Mouse (Mus musculus) c-Kit-negative CD71-positive TER-119-positive erythroid progenitor cells, embryonic 14.5 days (primary cell): ENCODE data around the gene Ell.

ENCODE experiments used
- DNase-seq: peaks from one replicate; pipeline ENCODE4 v3.0.0-alpha.2; 2013; ENCODE audit warnings: low read depth, low spot score

Gene Ell

GRCm38 (mm10) chr8:70597417-70598272, 58.4 kb downstream of the Ell start:
- DNase-seq, result no peak

GRCm38 (mm10) chr8:70598283-70598682, 59.0 kb downstream of the Ell start:
- no peak for DNase-seq

- no peak for DNase-seq
Measured at GRCm38 (mm10) chr8:70598722-70599121, 59.5 kb downstream of the Ell start.

GRCm38 (mm10) chr8:70599507-70600290, 60.4 kb downstream of the Ell start:
- DNase-seq, result no peak

- no peak for DNase-seq
Measured at GRCm38 (mm10) chr8:70600473-70601270, 61.4 kb downstream of the Ell start.

GRCm38 (mm10) chr8:70601271-70601649, 62.0 kb downstream of the Ell start:
- peak; percentile 64 for DNase-seq

GRCm38 (mm10) chr8:70602139-70602811, 63.0 kb downstream of the Ell start:
- DNase-seq, result no peak

- DNase-seq, result no peak
Measured at GRCm38 (mm10) chr8:70604558-70604957, 65.3 kb downstream of the Ell start.

GRCm38 (mm10) chr8:70605871-70606779, 66.9 kb downstream of the Ell start:
- no peak for DNase-seq

- no peak for DNase-seq
Measured at GRCm38 (mm10) chr8:70606780-70607602, 67.7 kb downstream of the Ell start.

GRCm38 (mm10) chr8:70607603-70607897, 68.3 kb downstream of the Ell start:
- no peak for DNase-seq

- no peak for DNase-seq
Measured at GRCm38 (mm10) chr8:70607898-70608748, 68.9 kb downstream of the Ell start.

- DNase-seq, result no peak
Measured at GRCm38 (mm10) chr8:70608749-70609367, 69.6 kb downstream of the Ell start, which contains the start of gene Ssbp4. Ssbp4 (minus strand) TSS chr8:70608872.

- no peak for DNase-seq
Measured at GRCm38 (mm10) chr8:70609368-70609848, 70.2 kb downstream of the Ell start.

GRCm38 (mm10) chr8:70609849-70610795, 70.9 kb downstream of the Ell start:
- peak; percentile 71 for DNase-seq

- DNase-seq, result peak; percentile 70
Measured at GRCm38 (mm10) chr8:70610796-70611771, 71.8 kb downstream of the Ell start.
